Mouse (Mus musculus) ES-CJ7 (cell line): ENCODE results near the gene Cbx3.

Experiments
- DNase-seq: peaks from one replicate; pipeline ENCODE4 v3.0.0; 2011; ENCODE audit warnings: low read depth, low spot score

Cbx3 gene

GRCm38 (mm10) chr6:51470311-51471178 is at the start of gene Cbx3:
Gene Cbx3 (plus strand): TSS chr6:51470360.
- DNase-seq = peak; percentile 95

DNA sequence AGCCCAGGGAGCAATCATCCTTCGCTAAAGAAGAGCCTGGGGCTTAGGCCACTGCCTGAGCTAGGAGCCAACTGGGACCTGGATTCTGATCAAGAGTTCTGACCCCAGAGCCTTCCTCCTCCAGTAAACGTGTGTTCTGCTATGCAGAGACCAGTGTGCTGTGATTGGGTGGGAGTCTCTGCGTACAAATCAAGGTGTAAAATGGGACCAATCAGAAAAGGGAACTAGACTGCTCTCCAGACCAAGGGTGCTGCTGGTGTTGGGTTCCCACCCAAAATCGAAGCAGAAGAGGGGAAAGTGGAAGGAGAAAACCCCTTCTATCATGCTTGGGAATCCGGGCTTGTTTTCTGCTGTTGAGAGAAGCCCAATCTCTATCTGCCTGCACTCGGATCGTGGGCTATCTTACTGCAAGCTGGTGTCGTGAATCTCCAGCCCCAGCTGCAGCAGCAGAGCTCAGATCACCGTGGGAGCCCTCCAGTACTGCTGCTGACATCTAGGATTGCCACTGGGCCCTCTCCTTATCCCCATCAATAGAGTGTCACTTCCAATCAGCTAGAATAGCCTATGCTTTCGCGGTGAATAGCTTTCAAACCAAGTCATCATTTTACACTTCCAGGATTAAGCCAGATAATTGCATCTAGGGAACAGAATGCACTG is 46.6 kb upstream of the Cbx3 start:
- DNase-seq = no peak

- DNase-seq = no peak
These were observed 45.6 kb upstream of the Cbx3 start for GRCm38 (mm10) chr6:51424537-51424936.

GRCm38 (mm10) chr6:51432535-51433397 is 37.4 kb upstream of the Cbx3 start, which contains the start of gene Nfe2l3:
Gene Nfe2l3 (plus strand): TSS chr6:51432670.
- DNase-seq = peak; percentile 77

DNA sequence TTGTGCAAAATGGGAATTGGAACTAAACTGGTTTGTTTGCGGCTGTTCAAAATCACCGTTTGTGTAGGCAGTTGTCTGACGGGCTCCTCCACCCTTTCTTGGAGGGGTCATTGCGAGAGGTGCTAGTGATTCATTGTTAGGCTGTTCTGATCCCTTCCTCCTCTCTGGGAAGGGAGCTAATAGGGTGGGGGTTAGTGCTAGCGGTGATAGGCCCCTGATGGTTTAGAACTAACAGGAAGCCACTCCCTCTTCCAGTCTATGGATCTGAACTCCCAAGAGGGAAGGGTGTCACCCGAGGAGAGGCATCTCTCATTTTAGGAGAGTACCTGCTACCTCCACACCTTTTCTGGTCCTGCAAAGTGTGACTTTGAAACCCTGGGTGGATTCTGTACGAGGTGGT is 35.9 kb upstream of the Cbx3 start:
- DNase-seq = peak; percentile 57

- no peak for DNase-seq
These were observed 32.5 kb upstream of the Cbx3 start for GRCm38 (mm10) chr6:51437665-51438064.

DNA sequence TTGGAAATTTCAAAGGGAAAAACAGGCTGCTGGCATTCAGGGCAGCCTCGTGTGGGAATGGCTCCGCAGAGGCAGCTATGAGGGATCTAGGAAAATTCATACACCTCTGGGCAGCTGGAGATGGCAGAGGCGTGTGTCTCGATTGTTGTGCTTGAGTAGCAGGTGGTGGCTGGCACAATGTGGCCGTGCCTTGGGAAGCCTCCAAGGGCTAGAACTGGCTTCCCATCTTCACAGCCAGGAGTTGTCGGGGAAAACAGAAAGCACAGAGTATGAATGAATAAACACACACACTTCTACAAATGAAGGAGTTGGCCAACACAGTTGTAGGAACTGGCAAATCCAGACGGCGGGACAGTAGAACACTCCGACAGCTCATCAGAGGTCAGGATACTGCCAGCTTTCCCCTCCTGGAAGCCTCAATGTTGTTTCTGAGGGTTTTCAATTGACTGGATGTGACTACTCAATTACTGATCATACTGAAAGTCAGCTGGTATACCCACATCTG is 31.3 kb upstream of the Cbx3 start:
- no peak for DNase-seq

DNA sequence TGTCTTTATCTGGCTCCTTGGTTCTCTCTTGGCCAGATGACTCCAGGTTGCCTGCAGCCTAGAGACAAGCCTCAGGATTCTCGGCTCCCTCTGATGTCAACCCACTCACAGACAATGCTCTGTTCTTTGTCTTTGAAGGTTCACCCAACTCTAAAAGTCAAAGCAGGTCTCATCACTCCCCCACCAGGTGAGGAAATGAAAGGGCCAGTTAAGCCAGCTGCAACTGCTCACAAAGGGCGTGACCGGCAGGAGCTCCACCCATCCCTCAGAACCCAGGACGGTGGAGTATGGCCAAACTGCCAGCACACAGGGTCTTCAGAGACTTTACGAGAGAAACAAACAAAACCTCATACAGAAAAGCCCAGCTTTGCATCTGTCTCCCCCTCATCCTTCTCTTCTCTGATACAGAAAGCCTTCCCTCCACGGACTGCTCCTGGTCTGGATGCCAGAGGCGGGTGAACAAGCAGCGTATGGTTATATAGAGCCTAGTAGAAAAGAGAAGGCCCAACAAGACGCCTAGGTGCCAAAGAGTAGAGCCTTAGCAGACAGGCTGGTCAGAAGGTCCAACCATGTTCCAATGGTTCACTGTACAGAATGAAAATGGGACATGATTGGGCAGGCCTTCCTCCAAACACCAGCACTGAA is 27.8 kb upstream of the Cbx3 start:
- DNase-seq = peak; percentile 93

GRCm38 (mm10) chr6:51452927-51453503 is 17.1 kb upstream of the Cbx3 start:
- DNase-seq = no peak

- DNase-seq = no peak
These were observed 15.2 kb upstream of the Cbx3 start for GRCm38 (mm10) chr6:51454949-51455348.

GRCm38 (mm10) chr6:51456198-51456597 is 14.0 kb upstream of the Cbx3 start:
- DNase-seq = no peak

DNA sequence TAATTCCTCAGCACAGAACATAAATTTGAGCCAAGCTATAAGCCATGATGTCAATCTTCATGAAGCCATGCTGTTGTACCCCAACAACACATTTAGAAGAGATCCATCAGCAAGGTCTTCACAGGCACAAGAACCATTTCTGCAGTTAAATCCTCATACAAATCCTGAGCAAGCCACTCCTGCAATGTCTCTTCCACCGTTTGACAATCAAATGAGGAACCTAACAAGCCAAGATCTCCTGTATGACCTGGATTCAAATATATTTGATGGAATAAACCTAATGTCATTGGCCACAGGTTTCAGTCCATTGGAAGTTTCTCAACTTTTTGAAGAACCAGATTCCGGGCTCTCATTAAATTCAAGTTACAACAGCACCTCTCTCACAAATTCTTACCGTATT is 12.9 kb upstream of the Cbx3 start:
- no peak for DNase-seq

- DNase-seq = no peak
These were observed 12.3 kb upstream of the Cbx3 start for GRCm38 (mm10) chr6:51457770-51458387.

GRCm38 (mm10) chr6:51458925-51459312 is 11.2 kb upstream of the Cbx3 start:
- DNase-seq = peak; percentile 57

DNA sequence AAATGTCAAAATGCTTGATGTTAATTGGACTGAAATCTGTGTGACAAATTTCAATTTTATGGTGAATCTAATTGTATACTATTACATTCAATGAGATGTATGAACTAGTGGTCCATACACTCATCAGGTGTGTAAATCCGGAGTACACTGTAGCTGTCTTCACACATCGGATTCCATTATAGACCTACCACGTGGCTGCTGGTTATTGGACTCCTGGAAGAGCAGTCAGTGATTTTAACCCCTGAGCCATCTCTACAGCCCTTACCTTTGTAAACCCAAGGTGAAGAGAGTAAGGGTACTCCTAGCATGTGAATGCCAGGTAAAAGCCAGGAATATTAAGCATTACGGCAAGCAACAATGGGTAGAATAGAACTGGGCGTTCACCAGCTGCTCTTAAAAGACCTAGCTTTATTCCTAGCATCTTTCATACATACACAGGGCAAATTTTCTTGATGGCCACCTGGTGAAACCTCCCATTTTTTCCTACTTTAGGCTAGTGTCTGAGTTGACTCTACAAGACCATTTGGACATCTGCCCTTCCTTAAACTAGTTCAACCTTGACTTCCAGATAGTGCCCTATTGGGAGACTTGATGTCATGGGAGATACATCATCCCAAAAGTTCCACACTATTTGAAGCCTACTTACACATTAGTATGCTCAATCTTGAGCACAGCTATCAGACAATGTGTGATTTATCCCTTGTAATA is 10.7 kb upstream of the Cbx3 start:
- peak; percentile 76 for DNase-seq

DNA sequence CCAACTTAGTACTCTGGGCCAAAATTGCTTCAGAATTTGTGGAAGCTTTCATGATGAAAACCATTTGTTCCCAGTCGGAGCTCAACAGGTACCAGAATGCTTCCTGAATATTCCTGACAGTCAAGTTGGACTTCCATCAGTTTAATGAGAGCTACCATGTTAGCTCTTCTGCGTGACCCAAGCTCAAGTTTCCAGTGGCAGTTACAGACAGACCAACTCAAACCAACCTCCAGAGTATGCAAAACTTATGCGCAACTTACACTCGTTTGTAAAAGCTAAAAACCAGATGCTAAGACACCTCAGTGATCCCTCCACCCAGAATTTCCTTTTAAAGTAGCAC is 10.2 kb upstream of the Cbx3 start:
- no peak for DNase-seq

DNA sequence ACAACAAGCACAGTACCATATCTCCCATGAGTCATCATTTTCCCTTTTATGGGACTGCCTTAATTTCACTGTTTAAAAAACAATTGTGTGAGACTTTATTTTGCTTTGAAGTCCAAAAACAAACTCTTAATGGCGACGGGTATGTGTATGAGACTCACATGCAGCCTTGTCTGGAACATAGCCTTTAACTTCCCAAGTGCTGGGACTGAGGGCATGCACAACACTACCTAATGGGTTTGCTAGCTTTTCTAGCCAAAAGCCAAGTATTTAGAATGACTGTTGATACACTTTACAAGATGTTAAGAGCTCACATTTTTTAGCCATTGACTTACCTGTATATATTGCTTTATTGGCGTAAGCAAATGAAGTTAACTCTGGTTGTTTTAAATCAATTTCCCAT is 9.8 kb upstream of the Cbx3 start:
- DNase-seq = no peak

- DNase-seq = peak; percentile 50
These were observed 2.5 kb upstream of the Cbx3 start for GRCm38 (mm10) chr6:51467649-51468048.

DNA sequence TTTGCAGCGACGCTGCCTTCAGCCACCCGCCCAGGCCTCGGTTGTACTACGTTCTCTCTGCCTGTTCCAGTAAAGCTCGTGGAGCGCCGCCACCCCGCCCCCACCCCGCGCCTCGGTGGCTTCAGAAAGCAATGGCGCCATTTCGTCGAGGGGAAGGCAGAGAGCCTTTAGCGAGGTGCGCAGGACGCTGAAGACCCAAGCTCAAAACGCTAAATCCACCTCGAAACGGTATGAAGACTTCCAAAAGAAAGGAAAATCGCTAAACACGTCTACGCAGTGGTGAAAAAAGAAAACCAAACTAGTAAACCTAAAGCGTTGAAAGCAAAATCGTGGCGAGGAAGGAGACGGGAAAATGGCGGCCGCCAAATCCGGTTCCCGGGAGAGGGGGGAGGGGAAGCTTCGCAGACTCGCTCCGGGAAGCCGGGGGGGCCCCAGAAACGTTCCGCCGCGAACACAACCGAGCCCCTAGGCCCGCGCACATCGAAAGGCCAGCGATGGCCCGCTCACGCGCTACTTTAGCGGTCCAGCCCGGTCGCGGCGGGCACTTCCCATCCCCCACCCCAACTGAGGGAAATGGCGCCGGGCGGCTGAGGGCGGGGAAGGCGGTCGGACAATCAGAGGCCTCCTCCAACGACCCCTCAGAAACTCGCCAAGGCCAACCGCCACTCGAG is 1.1 kb upstream of the Cbx3 start:
- peak; percentile 76 for DNase-seq
